Mouse (Mus musculus): ENCODE measurements around the gene 4921524J17Rik. TPM values are rescaled to one million over a fixed set of nuclear protein-coding genes. Genes with fewer than 3 reads are reported as not detected.

The 4921524J17Rik gene
- polyA plus RNA-seq (2012; fragmentation: generic; extraction: Trizol) = 1 to 10 TPM in 1 of 2 experiments, under 1 TPM in 1; 0.66 to 3.5 TPM

GRCm38 (mm10) chr8:85432168-85433016 is at the start of gene 4921524J17Rik:
Gene 4921524J17Rik, minus strand, starts transcription at chr8:85432833.

GRCm38 (mm10) chr8:85386205-85386604 is 46.4 kb downstream of the 4921524J17Rik start, which contains the start of gene Mylk3:
Gene Mylk3, minus strand, starts transcription at chr8:85386345.

Other genes with a start within 250 kb of the 4921524J17Rik start
- not detected for gene Olfr371, start 206.8 kb downstream of the 4921524J17Rik start, polyA plus RNA-seq (2012; fragmentation: generic; extraction: Trizol)
- gene Orc6, start 133.2 kb downstream of the 4921524J17Rik start, polyA plus RNA-seq (2012; fragmentation: generic; extraction: Trizol) = 10 to 100 TPM in 1 of 2 experiments, 1 to 10 TPM in 1; 3.6 to 16.9 TPM
- 10 to 100 TPM in 1 of 2 experiments, 1 to 10 TPM in 1; 2.3 to 20.5 TPM for gene Vps35, start 133.0 kb downstream of the 4921524J17Rik start, polyA plus RNA-seq (2012; fragmentation: generic; extraction: Trizol)
- under 1 TPM in 1 of 2 experiments, not detected in 1; 0.22 TPM for gene Mylk3, start 46.5 kb downstream of the 4921524J17Rik start, polyA plus RNA-seq (2012; fragmentation: generic; extraction: Trizol)
- 1 to 10 TPM; 3.1 to 7.5 TPM for gene Gpt2, start 59.7 kb upstream of the 4921524J17Rik start, polyA plus RNA-seq (2012; fragmentation: generic; extraction: Trizol)
- 10 to 100 TPM in 1 of 2 experiments, 1 to 10 TPM in 1; 8.4 to 55.9 TPM for gene Dnaja2, start 122.5 kb upstream of the 4921524J17Rik start, polyA plus RNA-seq (2012; fragmentation: generic; extraction: Trizol)